Mouse (Mus musculus) bone marrow macrophage, adult 2 months (primary cell): Measurements from ENCODE around the gene Bcat1.

Source experiments
- CTCF ChIP-seq: IDR thresholded peaks from 2 replicates; pipeline ENCODE4 v1.5.1; 2012; ENCODE audit warnings: low read depth, mild to moderate bottlenecking, low read length, moderate library complexity
- POLR2A ChIP-seq: IDR thresholded peaks from 2 replicates; pipeline ENCODE4 v1.6.1; 2012; ENCODE audit warnings: mild to moderate bottlenecking, low read depth, low read length, borderline replicate concordance

DNA sequence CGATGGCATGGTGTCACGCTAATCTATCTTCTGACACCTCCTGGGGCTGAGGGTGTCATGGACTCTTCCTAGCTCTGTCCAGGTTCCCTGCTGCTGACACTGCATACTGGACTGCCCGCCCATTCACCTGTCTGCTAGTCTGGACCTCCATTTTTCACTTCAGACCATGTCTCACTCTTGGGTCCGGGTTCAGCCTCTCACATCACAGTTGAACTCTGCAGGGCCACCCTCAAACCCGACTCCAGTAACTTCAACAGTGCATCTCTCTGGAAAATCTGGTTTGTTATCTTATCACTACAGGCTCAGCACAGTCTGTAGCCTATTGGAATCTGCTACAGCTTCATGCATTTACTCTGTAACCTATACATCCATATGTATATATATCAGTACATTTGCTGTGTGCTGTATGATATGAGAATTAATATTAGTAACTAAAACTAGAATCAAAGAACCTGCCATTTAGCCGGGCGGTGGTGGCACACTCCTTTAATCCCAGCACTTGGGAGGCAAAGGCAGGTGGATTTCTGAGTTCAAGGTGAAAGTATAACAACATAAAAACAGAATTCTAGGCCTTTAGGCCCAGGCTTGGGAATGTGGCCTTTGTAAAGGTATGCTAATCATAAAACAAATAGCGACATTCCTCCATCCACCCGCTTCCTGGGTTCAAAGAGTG, 3.2 kb upstream of the Bcat1 start:
- TF ChIP-seq CTCF (no peak), POLR2A (no peak)
